Mouse (Mus musculus) heart, embryonic 16.5 days (tissue): ENCODE measurements at regions not wholly inside any gene's neighbourhood (a gene's known extent, or its start where the extent isn't known, plus 50 kb on each side); places are given as distances from the start of the nearest gene placed in this dataset.

ENCODE experiments used
- ATAC-seq: fragments of 200-750 bp; cut with Nextera tagmentation; replicated peaks from 2 replicates; pipeline ENCODE4 v1.8.0; 2017; ENCODE audit warnings: moderate number of reproducible peaks; ENCODE audit not compliant: insufficient read depth, low FRiP score; ENCODE audit errors: extremely low read depth
- H3K27ac ChIP-seq: fragments of 300-500 bp; sonication (generic); 2 replicates; pipeline ENCODE4 v1.5.1; 2014; ENCODE audit warnings: mild to moderate bottlenecking, low read length, control low read depth, moderate library complexity
- H3K27me3 ChIP-seq: fragments of 300-500 bp; sonication (generic); 2 replicates; pipeline ENCODE4 v1.6.1; 2014; ENCODE audit warnings: low read length, mixed read lengths; ENCODE audit not compliant: control insufficient read depth, insufficient read depth
- H3K36me3 ChIP-seq: fragments of 300-500 bp; sonication (generic); 2 replicates; pipeline ENCODE4 v1.6.1; 2014; ENCODE audit not compliant: control insufficient read depth, insufficient read depth
- H3K4me1 ChIP-seq: fragments of 300-500 bp; sonication (generic); 2 replicates; pipeline ENCODE4 v1.6.1; 2014; ENCODE audit warnings: low read length, mixed read lengths; ENCODE audit not compliant: control insufficient read depth, insufficient read depth
- H3K4me2 ChIP-seq: fragments of 300-500 bp; sonication (generic); 2 replicates; pipeline ENCODE4 v1.6.1; 2014; ENCODE audit warnings: low read depth, mild to moderate bottlenecking, control low read depth, low read length
- H3K4me3 ChIP-seq: fragments of 300-500 bp; sonication (generic); 2 replicates; pipeline ENCODE4 v1.5.1; 2014; ENCODE audit warnings: mild to moderate bottlenecking, control low read depth, low read length
- H3K9ac ChIP-seq: fragments of 300-500 bp; sonication (generic); 2 replicates; pipeline ENCODE4 v1.6.1; 2014; ENCODE audit warnings: low read length, control low read depth
- H3K9me3 ChIP-seq: fragments of 300-500 bp; sonication (generic); replicated peaks from 2 replicates; pipeline ENCODE4 v1.6.1; 2016; ENCODE audit warnings: low read length; ENCODE audit not compliant: control insufficient read depth
- WGBS: fragments of 180-500 bp; shearing (Covaris S2); extraction: QIAGEN DNeasy Blood & Tissue Kit; methylation state at CpG from one replicate; pipeline ENCODE4 v1.1.7; 2014; 5-methylcytosine and 5-hydroxymethylcytosine counted together

DNA sequence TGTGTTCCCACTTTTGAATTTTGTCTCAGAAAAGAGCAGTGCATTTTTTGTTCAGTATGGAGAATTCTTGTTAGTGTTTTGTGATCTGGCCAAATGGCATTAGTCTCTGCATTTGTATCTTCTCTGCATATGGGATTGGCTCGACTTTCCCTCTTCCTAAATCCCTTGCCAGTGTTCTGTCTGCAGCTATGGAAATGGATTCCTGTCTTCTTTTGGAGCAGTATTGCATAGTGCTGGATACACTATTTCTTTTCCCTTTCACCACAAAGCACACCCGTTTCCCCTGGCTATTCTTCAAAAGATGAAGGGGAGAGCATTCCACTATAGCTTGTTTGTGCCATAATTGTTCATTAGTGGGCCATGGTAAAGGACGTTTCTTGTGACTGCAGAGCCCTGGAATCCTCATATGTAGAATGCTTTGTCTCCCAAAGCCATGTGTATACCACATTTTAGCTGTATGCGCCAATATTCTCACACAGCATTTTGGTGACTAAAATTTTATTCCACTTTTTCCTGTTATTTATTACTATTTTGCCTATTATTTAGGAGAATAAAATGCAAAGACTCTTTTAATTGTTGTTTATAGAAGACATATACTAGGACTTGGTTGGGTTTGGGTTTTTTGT, 197.8 kb downstream of the Hs3st1 start:
- no peak for ATAC-seq
- no peak overlapping the region for H3K27ac ChIP-seq
- 58% methylated on average over 4 of the region's 4 CpGs for WGBS
- H3K9ac ChIP-seq: no peak overlapping the region
- no peaks in the 10 kb centered on the region for H3K4me1 ChIP-seq
- H3K36me3 ChIP-seq: no peaks in the 10 kb centered on the region
- H3K4me2 ChIP-seq: no peak overlapping the region
- no peaks in the 10 kb centered on the region for H3K9me3 ChIP-seq
- no peaks in the 10 kb centered on the region for H3K27me3 ChIP-seq
- H3K4me3 ChIP-seq: no peak overlapping the region

- Histone ChIP-seq H3K4me1 (no peaks in the 10 kb centered on the region), H3K27ac (no peak overlapping the region), H3K4me2 (no peak overlapping the region), H3K9me3 (peaks cover 3% of the 10 kb centered on the region; the same call in 1 of the 2 replicates), H3K27me3 (no peaks in the 10 kb centered on the region), H3K4me3 (no peak overlapping the region), H3K36me3 (no peaks in the 10 kb centered on the region), H3K9ac (no peak overlapping the region)
- 79% methylated on average over 2 of the region's 2 CpGs for WGBS
- ATAC-seq: no peak
Observed at GRCm38 (mm10) chr5:39537044-39537443, 218.2 kb downstream of the Hs3st1 start.

DNA sequence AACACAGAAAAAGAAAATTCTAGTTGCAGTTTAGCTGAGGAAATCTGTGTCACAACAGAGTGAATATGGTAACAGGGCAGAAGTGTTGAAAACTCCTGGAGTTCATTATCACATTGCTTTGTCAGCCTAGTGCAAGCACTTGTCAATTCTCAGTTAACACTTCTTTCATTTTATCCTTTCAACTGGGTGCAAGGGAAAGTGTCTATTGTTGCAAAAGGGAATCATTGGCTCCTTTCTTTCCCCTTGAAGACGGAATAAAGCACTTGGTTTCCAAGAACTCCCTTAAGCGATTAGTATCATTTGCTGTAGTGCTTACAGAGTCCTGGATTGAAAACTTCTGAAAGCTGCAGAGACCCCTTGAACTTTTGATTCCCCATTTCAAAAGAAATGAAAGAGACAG, 218.9 kb downstream of the Hs3st1 start:
- H3K27ac ChIP-seq: no peak overlapping the region
- WGBS: 28% methylated on average over 2 of the region's 2 CpGs
- H3K4me1 ChIP-seq: no peaks in the 10 kb centered on the region
- H3K9me3 ChIP-seq: peaks cover 3% of the 10 kb centered on the region; the same call in 1 of the 2 replicates
- no peaks in the 10 kb centered on the region for H3K27me3 ChIP-seq
- H3K9ac ChIP-seq: no peak overlapping the region
- no peaks in the 10 kb centered on the region for H3K36me3 ChIP-seq
- no peak overlapping the region for H3K4me2 ChIP-seq
- no peak for ATAC-seq
- no peak overlapping the region for H3K4me3 ChIP-seq

DNA sequence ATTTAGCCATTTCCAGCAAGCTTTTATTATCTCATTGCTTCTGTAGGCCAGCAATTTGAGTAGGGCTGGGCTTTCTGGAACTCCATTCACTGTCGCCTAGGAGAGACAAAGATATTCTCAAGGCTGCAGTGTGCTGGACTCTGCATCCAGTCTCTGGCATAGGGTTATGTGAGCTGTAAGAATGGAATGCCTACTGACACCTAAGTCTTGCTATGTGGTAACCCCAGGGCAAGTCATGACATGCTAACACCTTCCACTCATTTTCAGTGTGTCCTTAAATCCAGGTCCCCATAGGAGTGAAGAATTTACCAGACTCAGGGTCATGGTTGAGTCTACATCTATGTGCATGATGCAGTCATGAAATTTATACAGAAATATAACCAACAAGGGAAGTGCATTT, 245.0 kb downstream of the Hs3st1 start:
- H3K4me2 ChIP-seq: no peak overlapping the region
- no peak for ATAC-seq
- 59% methylated on average over 1 of the region's 1 CpGs for WGBS

GRCm38 (mm10) chr5:39482756-39483155, 272.5 kb downstream of the Hs3st1 start:
- no peak overlapping the region for H3K4me3 ChIP-seq
- no peak overlapping the region for H3K27ac ChIP-seq
- ATAC-seq: no peak
- H3K4me2 ChIP-seq: no peak overlapping the region
- H3K27me3 ChIP-seq: no peaks in the 10 kb centered on the region
- no peaks in the 10 kb centered on the region for H3K36me3 ChIP-seq
- no peaks in the 10 kb centered on the region for H3K9me3 ChIP-seq
- H3K9ac ChIP-seq: no peak overlapping the region
- no peaks in the 10 kb centered on the region for H3K4me1 ChIP-seq
- WGBS: 70% methylated on average over 5 of the region's 5 CpGs

More for the DNA sequence above, 245.0 kb downstream of the Hs3st1 start:
- Histone ChIP-seq H3K4me1 (no peaks in the 10 kb centered on the region), H3K27ac (no peak overlapping the region), H3K9ac (no peak overlapping the region), H3K36me3 (no peaks in the 10 kb centered on the region), H3K27me3 (no peaks in the 10 kb centered on the region), H3K9me3 (no peaks in the 10 kb centered on the region), H3K4me3 (no peak overlapping the region)

- no peak overlapping the region for H3K27ac ChIP-seq
- H3K9ac ChIP-seq: no peak overlapping the region
- no peaks in the 10 kb centered on the region for H3K9me3 ChIP-seq
- H3K36me3 ChIP-seq: no peaks in the 10 kb centered on the region
- H3K4me2 ChIP-seq: no peak overlapping the region
- no peak overlapping the region for H3K4me3 ChIP-seq
- H3K27me3 ChIP-seq: no peaks in the 10 kb centered on the region
- 70% methylated on average over 2 of the region's 2 CpGs for WGBS
- H3K4me1 ChIP-seq: no peaks in the 10 kb centered on the region
- no peak for ATAC-seq
Observed at GRCm38 (mm10) chr5:39458116-39458525, 297.2 kb downstream of the Hs3st1 start.

DNA sequence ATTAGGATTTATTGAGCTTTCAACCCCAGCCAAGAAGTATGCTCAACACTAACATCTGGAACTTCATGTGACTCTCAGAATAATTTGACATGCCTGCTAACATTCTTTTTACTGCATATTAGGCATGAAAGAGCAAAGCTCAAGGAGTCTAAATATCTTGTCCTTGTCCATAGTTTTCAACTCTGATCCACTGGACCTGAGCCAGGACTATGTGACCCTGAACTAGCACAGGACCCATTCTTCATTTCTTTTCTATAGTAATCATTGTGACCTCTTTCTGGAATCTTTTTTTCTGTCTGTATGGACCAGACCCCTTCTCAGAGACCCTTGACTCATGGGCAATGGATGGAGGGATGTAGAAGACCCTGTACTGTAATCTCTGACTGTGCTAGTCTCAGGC, 301.6 kb downstream of the Hs3st1 start:
- ATAC-seq: no peak
- no peak overlapping the region for H3K9ac ChIP-seq
- no peak overlapping the region for H3K4me2 ChIP-seq

GRCm38 (mm10) chr5:39440817-39441216, 314.5 kb downstream of the Hs3st1 start:
- Histone ChIP-seq H3K9ac (no peak overlapping the region), H3K4me1 (no peaks in the 10 kb centered on the region), H3K9me3 (no peaks in the 10 kb centered on the region), H3K4me3 (no peak overlapping the region), H3K4me2 (no peak overlapping the region), H3K27me3 (no peaks in the 10 kb centered on the region; the same call in 1 of the 2 replicates), H3K36me3 (no peaks in the 10 kb centered on the region), H3K27ac (no peak overlapping the region)
- ATAC-seq: no peak
- 80% methylated on average over 3 of the region's 3 CpGs for WGBS

More for the DNA sequence above, 301.6 kb downstream of the Hs3st1 start:
- H3K4me1 ChIP-seq: no peaks in the 10 kb centered on the region
- no peaks in the 10 kb centered on the region for H3K27me3 ChIP-seq
- H3K27ac ChIP-seq: no peak overlapping the region
- no peaks in the 10 kb centered on the region for H3K36me3 ChIP-seq
- H3K4me3 ChIP-seq: no peak overlapping the region
- no peaks in the 10 kb centered on the region for H3K9me3 ChIP-seq

DNA sequence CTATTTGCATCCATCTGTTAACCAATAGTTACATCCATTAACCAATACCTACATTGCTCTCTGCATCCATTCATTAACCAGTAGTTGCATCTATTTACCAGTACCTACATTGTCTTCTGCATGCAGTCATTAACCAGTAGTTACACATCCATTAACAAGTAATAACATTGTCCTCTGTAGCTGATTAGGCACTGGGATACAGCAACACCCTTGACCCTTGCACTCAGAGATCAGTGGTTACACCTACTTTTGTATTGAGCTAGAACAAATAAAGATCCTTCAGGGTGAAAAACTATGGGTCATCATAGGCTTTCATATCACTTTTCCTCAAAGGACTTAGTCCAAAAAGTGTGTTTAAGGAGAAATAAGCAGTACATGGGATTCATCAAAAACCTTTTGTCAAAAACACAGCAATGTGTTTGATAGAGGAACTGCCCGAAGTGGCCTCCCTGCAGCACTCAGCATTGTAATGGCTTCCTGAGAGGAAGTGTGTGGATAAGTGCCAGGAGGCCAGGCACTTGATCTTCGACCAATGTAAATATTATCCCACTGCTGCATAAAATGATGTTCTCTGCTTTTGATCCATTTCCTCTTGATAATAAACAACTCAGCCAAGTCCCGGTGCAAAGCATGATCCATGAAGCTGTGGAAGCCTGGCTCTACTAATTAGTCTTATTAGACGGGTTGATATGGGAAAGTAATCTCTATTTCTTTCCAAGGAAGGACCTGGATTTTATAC, 317.6 kb downstream of the Hs3st1 start:
- Histone ChIP-seq H3K36me3 (no peaks in the 10 kb centered on the region), H3K9ac (no peak overlapping the region), H3K4me2 (no peak overlapping the region), H3K9me3 (no peaks in the 10 kb centered on the region), H3K27me3 (no peaks in the 10 kb centered on the region), H3K4me1 (no peaks in the 10 kb centered on the region), H3K4me3 (no peak overlapping the region), H3K27ac (no peak overlapping the region)
- ATAC-seq: peak; percentile 80
- WGBS: 39% methylated on average over 4 of the region's 4 CpGs
